Mouse (Mus musculus): Measurements from ENCODE around the gene Itpkb. TPM values are rescaled to one million over a fixed set of nuclear protein-coding genes. Genes with fewer than 3 reads are reported as not detected.
"Not testable (repeated sequence)": the region's sequence is repeated elsewhere in the genome, so short reads cannot be mapped to it uniquely, and the experiment has no call there.

Gene Itpkb
- polyA plus RNA-seq, 1 experiment from 2014 or later: 3.4 TPM

- H3K4me2 ChIP-seq (ENCODE audit: low read depth, low read length): no peak overlapping the region
- H3K4me3 ChIP-seq (ENCODE audit: low read depth, low read length): no peak overlapping the region
- no peaks in the 10 kb centered on the region for H3K27me3 ChIP-seq (ENCODE audit: control insufficient read depth, insufficient read depth, low read length)
- ATAC-seq (replicated peaks; ENCODE audit: insufficient number of reproducible peaks, low FRiP score, low TSS enrichment, low read depth) (no peak), DNase-seq (ENCODE audit: low spot score) (no peak)
- H3K4me1 ChIP-seq (ENCODE audit: control insufficient read depth, insufficient read depth, low read length): 0 out of 2 replicates have a peak, but pooled peaks cover 3% of the 10 kb centered on the region
- WGBS: 94% methylated on average over 8 of the region's 8 CpGs
- no peaks in the 10 kb centered on the region for H3K36me3 ChIP-seq (replicated peaks; ENCODE audit: control insufficient read depth, insufficient read depth, low read depth, low read length)
- H3K9me3 ChIP-seq (replicated peaks; ENCODE audit: control insufficient read depth, low read length): no peaks in the 10 kb centered on the region
- no peak overlapping the region for H3K27ac ChIP-seq (replicated peaks; ENCODE audit: low read depth, low read length)
- H3K9ac ChIP-seq (replicated peaks; ENCODE audit: low read length): no peak overlapping the region
These were observed 53.6 kb downstream of the Itpkb start for GRCm38 (mm10) chr1:180383884-180384283.

DNA sequence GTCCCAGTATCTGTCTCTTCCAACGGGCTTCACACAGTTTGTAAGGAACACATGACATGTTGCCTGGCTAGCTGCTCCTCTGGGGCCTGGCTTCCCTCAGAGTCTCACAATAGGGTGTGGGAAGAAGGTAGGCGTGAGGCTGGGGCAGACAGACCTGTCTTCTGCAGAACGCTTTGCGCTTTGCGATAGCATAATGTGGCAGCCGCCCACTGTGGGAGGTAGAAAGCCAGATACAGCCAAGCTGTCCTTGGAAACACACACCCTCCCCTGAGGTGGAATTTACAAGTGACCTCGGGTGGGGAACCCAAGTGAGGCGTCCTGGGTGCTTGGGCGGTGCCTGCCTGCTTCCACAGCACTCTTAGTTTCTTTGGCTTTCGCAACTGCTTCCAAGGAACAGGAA is 54.2 kb downstream of the Itpkb start:
- WGBS: 74% methylated on average over 10 of the region's 10 CpGs
- Histone ChIP-seq H3K9me3 (replicated peaks; ENCODE audit: control insufficient read depth, low read length) (no peaks in the 10 kb centered on the region), H3K27ac (replicated peaks; ENCODE audit: low read depth, low read length) (no peak overlapping the region), H3K27me3 (ENCODE audit: control insufficient read depth, insufficient read depth, low read length) (no peaks in the 10 kb centered on the region), H3K9ac (replicated peaks; ENCODE audit: low read length) (no peak overlapping the region), H3K4me1 (ENCODE audit: control insufficient read depth, insufficient read depth, low read length) (0 out of 2 replicates have a peak, but pooled peaks cover 3% of the 10 kb centered on the region), H3K4me2 (ENCODE audit: low read depth, low read length) (no peak overlapping the region), H3K4me3 (ENCODE audit: low read depth, low read length) (no peak overlapping the region), H3K36me3 (replicated peaks; ENCODE audit: control insufficient read depth, insufficient read depth, low read depth, low read length) (no peaks in the 10 kb centered on the region)
- no peak for DNase-seq (ENCODE audit: low spot score)
- ATAC-seq (replicated peaks; ENCODE audit: insufficient number of reproducible peaks, low FRiP score, low TSS enrichment, low read depth): no peak

- Histone ChIP-seq H3K4me3 (ENCODE audit: low read depth, low read length) (no peak overlapping the region), H3K27ac (replicated peaks; ENCODE audit: low read depth, low read length) (no peak overlapping the region), H3K9me3 (replicated peaks; ENCODE audit: control insufficient read depth, low read length) (no peaks in the 10 kb centered on the region), H3K4me1 (ENCODE audit: control insufficient read depth, insufficient read depth, low read length) (0 out of 2 replicates have a peak, but pooled peaks cover 3% of the 10 kb centered on the region), H3K27me3 (ENCODE audit: control insufficient read depth, insufficient read depth, low read length) (no peaks in the 10 kb centered on the region), H3K4me2 (ENCODE audit: low read depth, low read length) (no peak overlapping the region), H3K9ac (replicated peaks; ENCODE audit: low read length) (no peak overlapping the region), H3K36me3 (replicated peaks; ENCODE audit: control insufficient read depth, insufficient read depth, low read depth, low read length) (no peaks in the 10 kb centered on the region)
- 84% methylated on average over 6 of the region's 6 CpGs for WGBS
- no peak for DNase-seq (ENCODE audit: low spot score)
- no peak for ATAC-seq (replicated peaks; ENCODE audit: insufficient number of reproducible peaks, low FRiP score, low TSS enrichment, low read depth)
These were observed 55.0 kb downstream of the Itpkb start for GRCm38 (mm10) chr1:180385308-180385707.

GRCm38 (mm10) chr1:180386951-180387749 is 56.9 kb downstream of the Itpkb start:
- Histone ChIP-seq H3K4me1 (ENCODE audit: control insufficient read depth, insufficient read depth, low read length) (0 out of 2 replicates have a peak, but pooled peaks cover 3% of the 10 kb centered on the region), H3K4me3 (ENCODE audit: low read depth, low read length) (peak overlapping the region; percentile 37), H3K9ac (replicated peaks; ENCODE audit: low read length) (peak overlapping the region; percentile 49), H3K27ac (replicated peaks; ENCODE audit: low read depth, low read length) (no peak overlapping the region; the same call in 1 of the 2 replicates), H3K9me3 (replicated peaks; ENCODE audit: control insufficient read depth, low read length) (no peaks in the 10 kb centered on the region), H3K27me3 (ENCODE audit: control insufficient read depth, insufficient read depth, low read length) (no peaks in the 10 kb centered on the region), H3K4me2 (ENCODE audit: low read depth, low read length) (peak overlapping the region; percentile 61), H3K36me3 (replicated peaks; ENCODE audit: control insufficient read depth, insufficient read depth, low read depth, low read length) (no peaks in the 10 kb centered on the region)
- ATAC-seq (replicated peaks; ENCODE audit: insufficient number of reproducible peaks, low FRiP score, low TSS enrichment, low read depth) (peak; percentile 95), DNase-seq (ENCODE audit: low spot score) (peak; percentile 99)
- 2% methylated on average over 27 of the region's 27 CpGs for WGBS

- 17% methylated on average over 11 of the region's 11 CpGs for WGBS
- 0 out of 2 replicates have a peak, but pooled peaks cover 3% of the 10 kb centered on the region for H3K4me1 ChIP-seq (ENCODE audit: control insufficient read depth, insufficient read depth, low read length)
- H3K9me3 ChIP-seq (replicated peaks; ENCODE audit: control insufficient read depth, low read length): no peaks in the 10 kb centered on the region
- peak overlapping the region; percentile 37; the same call in 1 of the 2 replicates for H3K4me3 ChIP-seq (ENCODE audit: low read depth, low read length)
- H3K27me3 ChIP-seq (ENCODE audit: control insufficient read depth, insufficient read depth, low read length): no peaks in the 10 kb centered on the region
- H3K27ac ChIP-seq (replicated peaks; ENCODE audit: low read depth, low read length): no peak overlapping the region
- H3K9ac ChIP-seq (replicated peaks; ENCODE audit: low read length): peak overlapping the region; percentile 1; the same call in 1 of the 2 replicates
- DNase-seq (ENCODE audit: low spot score) (no peak), ATAC-seq (replicated peaks; ENCODE audit: insufficient number of reproducible peaks, low FRiP score, low TSS enrichment, low read depth) (no peak)
- H3K4me2 ChIP-seq (ENCODE audit: low read depth, low read length): peak overlapping the region; percentile 61
- H3K36me3 ChIP-seq (replicated peaks; ENCODE audit: control insufficient read depth, insufficient read depth, low read depth, low read length): no peaks in the 10 kb centered on the region
These were observed 57.6 kb downstream of the Itpkb start for GRCm38 (mm10) chr1:180387750-180388480.

GRCm38 (mm10) chr1:180388481-180388880 is 58.2 kb downstream of the Itpkb start:
- Histone ChIP-seq H3K9ac (replicated peaks; ENCODE audit: low read length) (no peak overlapping the region), H3K4me3 (ENCODE audit: low read depth, low read length) (no peak overlapping the region), H3K36me3 (replicated peaks; ENCODE audit: control insufficient read depth, insufficient read depth, low read depth, low read length) (no peaks in the 10 kb centered on the region), H3K4me1 (ENCODE audit: control insufficient read depth, insufficient read depth, low read length) (0 out of 2 replicates have a peak, but pooled peaks cover 3% of the 10 kb centered on the region), H3K9me3 (replicated peaks; ENCODE audit: control insufficient read depth, low read length) (no peaks in the 10 kb centered on the region), H3K27ac (replicated peaks; ENCODE audit: low read depth, low read length) (no peak overlapping the region), H3K4me2 (ENCODE audit: low read depth, low read length) (no peak overlapping the region), H3K27me3 (ENCODE audit: control insufficient read depth, insufficient read depth, low read length) (no peaks in the 10 kb centered on the region)
- no peak for DNase-seq (ENCODE audit: low spot score)
- ATAC-seq (replicated peaks; ENCODE audit: insufficient number of reproducible peaks, low FRiP score, low TSS enrichment, low read depth): no peak
- 30% methylated on average over 1 of the region's 1 CpGs for WGBS

- H3K9me3 ChIP-seq (replicated peaks; ENCODE audit: control insufficient read depth, low read length); H3K36me3 ChIP-seq (replicated peaks; ENCODE audit: control insufficient read depth, insufficient read depth, low read depth, low read length); H3K27me3 ChIP-seq (ENCODE audit: control insufficient read depth, insufficient read depth, low read length); H3K4me1 ChIP-seq (ENCODE audit: control insufficient read depth, insufficient read depth, low read length); ATAC-seq (replicated peaks; ENCODE audit: insufficient number of reproducible peaks, low FRiP score, low TSS enrichment, low read depth); H3K9ac ChIP-seq (replicated peaks; ENCODE audit: low read length); H3K4me3 ChIP-seq (ENCODE audit: low read depth, low read length); H3K4me2 ChIP-seq (ENCODE audit: low read depth, low read length); H3K27ac ChIP-seq (replicated peaks; ENCODE audit: low read depth, low read length); DNase-seq (ENCODE audit: low spot score): not testable (repeated sequence)
- 83% methylated on average over 11 of the region's 11 CpGs for WGBS
These were observed 59.0 kb downstream of the Itpkb start for GRCm38 (mm10) chr1:180389213-180389760.

Data from embryonic facial prominence, embryonic 11.5 days (tissue).